Mouse (Mus musculus) limb, embryonic 14.5 days (tissue): ENCODE data around the gene Dnttip1. TPM values are rescaled to one million over a fixed set of nuclear protein-coding genes. Genes with fewer than 3 reads are reported as not detected.

Experiments used
- ATAC-seq: fragments of 200-750 bp; cut with Nextera tagmentation; 2 replicates; pipeline ENCODE4 v1.8.0; 2017; ENCODE audit warnings: low read depth, moderate number of reproducible peaks, moderate TSS enrichment; ENCODE audit not compliant: low FRiP score
- DNase-seq: peaks from one replicate; pipeline ENCODE4 v3.0.0-alpha.2; 2015; ENCODE audit warnings: low spot score
- H3K27ac ChIP-seq: fragments of 300-500 bp; sonication (generic); replicated peaks from 2 replicates; pipeline ENCODE4 v1.5.1; 2014; ENCODE audit warnings: low read depth, mild to moderate bottlenecking, low read length, moderate library complexity, mixed read lengths
- H3K27me3 ChIP-seq: fragments of 300-500 bp; sonication (generic); 2 replicates; pipeline ENCODE4 v1.6.1; 2014; ENCODE audit warnings: low read length, mixed read lengths; ENCODE audit not compliant: control insufficient read depth, insufficient read depth
- H3K36me3 ChIP-seq: fragments of 300-500 bp; sonication (generic); 2 replicates; pipeline ENCODE4 v1.6.1; 2014; ENCODE audit warnings: mild to moderate bottlenecking, low read length, moderate library complexity, mixed read lengths; ENCODE audit not compliant: control insufficient read depth, insufficient read depth
- H3K4me1 ChIP-seq: fragments of 300-500 bp; sonication (generic); 2 replicates; pipeline ENCODE4 v1.6.1; 2014; ENCODE audit warnings: antibody characterized with exemption, low read length, mixed read lengths; ENCODE audit not compliant: control insufficient read depth, insufficient read depth
- H3K4me2 ChIP-seq: fragments of 300-500 bp; sonication (generic); replicated peaks from 2 replicates; pipeline ENCODE4 v1.6.1; 2014; ENCODE audit warnings: low read depth, mild to moderate bottlenecking, low read length, moderate library complexity; ENCODE audit not compliant: severe bottlenecking
- H3K4me3 ChIP-seq: fragments of 300-500 bp; sonication (generic); replicated peaks from 2 replicates; pipeline ENCODE4 v1.5.1; 2014; ENCODE audit warnings: low read length
- H3K9ac ChIP-seq: fragments of 300-500 bp; sonication (generic); 2 replicates; pipeline ENCODE4 v1.6.1; 2014; ENCODE audit warnings: mild to moderate bottlenecking, low read depth, low read length, moderate library complexity; ENCODE audit not compliant: severe bottlenecking
- H3K9me3 ChIP-seq: fragments of 300-500 bp; sonication (generic); 2 replicates; pipeline ENCODE4 v1.6.1; 2016; ENCODE audit warnings: low read length; ENCODE audit not compliant: control insufficient read depth
- POLR2A ChIP-seq: fragments of 200-500 bp; IDR thresholded peaks from 2 replicates; pipeline ENCODE4 v1.8.0; 2012; ENCODE audit warnings: inconsistent platforms, mild to moderate bottlenecking, moderate library complexity, borderline replicate concordance; ENCODE audit not compliant: insufficient read depth, insufficient read length; ENCODE audit errors: extremely low read depth
- WGBS: fragments of 180-500 bp; shearing (Covaris S2); extraction: QIAGEN DNeasy Blood & Tissue Kit; methylation state at CpG from one replicate; pipeline ENCODE4 v1.1.7; 2014; 5-methylcytosine and 5-hydroxymethylcytosine counted together
- polyA plus RNA-seq, 2 experiments: library from polyadenylated mRNA; depleted of rRNA in 1 of 2; stranded (reverse) in 1 of 2; unstranded in 1 of 2; fragments of >200 nt; fragmentation: Nextera tagmentation in 1 of 2; extraction: Ambion mirVana in 1 of 2; gene quantifications; 2 replicates each; pipeline versions ENCODE4 v1.2.1 to v1.2.3; 2012 to 2014

The Dnttip1 gene
- polyA plus RNA-seq, 2 experiments: 58.6 to 70.1 TPM

- peak overlapping the region; percentile 78 for H3K4me3 ChIP-seq
- peak overlapping the region; percentile 91 for H3K4me2 ChIP-seq
- DNase-seq: no peak
- no peaks in the 10 kb centered on the region for H3K27me3 ChIP-seq
- peak overlapping the region; percentile 77; the same call in 1 of the 2 replicates for H3K9ac ChIP-seq
- H3K4me1 ChIP-seq: peaks cover 14% of the 10 kb centered on the region; the same call in 1 of the 2 replicates
- no peak for TF ChIP-seq POLR2A
- 0 out of 2 replicates have a peak overlapping the region, but pooled peaks have one; percentile 1 for H3K27ac ChIP-seq
- H3K36me3 ChIP-seq: peaks cover 27% of the 10 kb centered on the region
- H3K9me3 ChIP-seq: no peaks in the 10 kb centered on the region
- ATAC-seq: no peak
- WGBS: 84% methylated on average over 3 of the region's 3 CpGs
These were observed 41.2 kb downstream of the Dnttip1 start for GRCm38 (mm10) chr2:164787032-164787431.

GRCm38 (mm10) chr2:164787779-164788178, 42.0 kb downstream of the Dnttip1 start:
- 84% methylated on average over 10 of the region's 10 CpGs for WGBS
- Histone ChIP-seq H3K4me1 (peaks cover 14% of the 10 kb centered on the region; the same call in 1 of the 2 replicates), H3K9me3 (no peaks in the 10 kb centered on the region), H3K27ac (no peak overlapping the region), H3K36me3 (peaks cover 35% of the 10 kb centered on the region), H3K9ac (no peak overlapping the region), H3K27me3 (no peaks in the 10 kb centered on the region), H3K4me2 (no peak overlapping the region), H3K4me3 (no peak overlapping the region)
- no peak for TF ChIP-seq POLR2A
- ATAC-seq: no peak
- no peak for DNase-seq

- H3K9ac ChIP-seq: no peak overlapping the region
- no peaks in the 10 kb centered on the region for H3K9me3 ChIP-seq
- no peak overlapping the region for H3K27ac ChIP-seq
- no peak overlapping the region for H3K4me3 ChIP-seq
- H3K4me2 ChIP-seq: no peak overlapping the region
- DNase-seq: no peak
- no peaks in the 10 kb centered on the region for H3K27me3 ChIP-seq
- peaks cover 41% of the 10 kb centered on the region for H3K36me3 ChIP-seq
- WGBS: 72% methylated on average over 4 of the region's 4 CpGs
- ATAC-seq: no peak
- H3K4me1 ChIP-seq: peaks cover 14% of the 10 kb centered on the region; the same call in 1 of the 2 replicates
- no peak for TF ChIP-seq POLR2A
These were observed 42.6 kb downstream of the Dnttip1 start for GRCm38 (mm10) chr2:164788411-164788810.

GRCm38 (mm10) chr2:164790451-164790850, 44.7 kb downstream of the Dnttip1 start:
- DNase-seq: no peak
- no peak for ATAC-seq
- Histone ChIP-seq H3K27ac (no peak overlapping the region), H3K4me1 (peaks cover 7% of the 10 kb centered on the region; the same call in 1 of the 2 replicates), H3K36me3 (peaks cover 60% of the 10 kb centered on the region), H3K9ac (no peak overlapping the region), H3K4me2 (no peak overlapping the region), H3K4me3 (no peak overlapping the region), H3K9me3 (no peaks in the 10 kb centered on the region), H3K27me3 (no peaks in the 10 kb centered on the region)
- WGBS: 77% methylated on average over 4 of the region's 4 CpGs
- TF ChIP-seq POLR2A: no peak

GRCm38 (mm10) chr2:164791841-164792261, 46.1 kb downstream of the Dnttip1 start:
- peaks cover 74% of the 10 kb centered on the region for H3K36me3 ChIP-seq
- WGBS: 97% methylated on average over 18 of the region's 18 CpGs
- peaks cover 5% of the 10 kb centered on the region; the same call in 1 of the 2 replicates for H3K4me1 ChIP-seq
- no peak overlapping the region for H3K4me3 ChIP-seq
- H3K9ac ChIP-seq: no peak overlapping the region
- H3K9me3 ChIP-seq: no peaks in the 10 kb centered on the region
- ATAC-seq: no peak
- H3K27ac ChIP-seq: no peak overlapping the region
- no peak for DNase-seq
- no peaks in the 10 kb centered on the region for H3K27me3 ChIP-seq
- no peak for TF ChIP-seq POLR2A
- H3K4me2 ChIP-seq: no peak overlapping the region
